Mouse (Mus musculus) liver, embryonic 14.5 days (tissue): ENCODE measurements around the gene Tex12. TPM values are rescaled to one million over a fixed set of nuclear protein-coding genes. Genes with fewer than 3 reads are reported as not detected.

Experiments
- ATAC-seq: fragments of 200-750 bp; cut with Nextera tagmentation; 2 replicates; pipeline ENCODE4 v1.8.0; 2017; ENCODE audit warnings: moderate number of reproducible peaks, mild to moderate bottlenecking, moderate library complexity; ENCODE audit not compliant: insufficient read depth
- DNase-seq, 3 experiments: peaks; one replicate each; pipeline ENCODE4 v3.0.0-alpha.2; 2012 to 2013; ENCODE audit warnings: low read depth in 3 of 3, low spot score in 3 of 3
- H3K27ac ChIP-seq: fragments of 300-500 bp; sonication (generic); 2 replicates; pipeline ENCODE4 v1.5.1; 2014; ENCODE audit warnings: moderate library complexity, mild to moderate bottlenecking, control low read depth, inconsistent platforms
- H3K27me3 ChIP-seq: fragments of 300-500 bp; sonication (generic); 2 replicates; pipeline ENCODE4 v1.6.1; 2014; ENCODE audit warnings: mild to moderate bottlenecking, low read length, moderate library complexity; ENCODE audit not compliant: control insufficient read depth, insufficient read depth
- H3K36me3 ChIP-seq: fragments of 300-500 bp; sonication (generic); replicated peaks from 2 replicates; pipeline ENCODE4 v1.6.1; 2014; ENCODE audit warnings: low read depth; ENCODE audit not compliant: control insufficient read depth, insufficient read depth
- H3K4me1 ChIP-seq, 2 experiments: fragments of 200-500 bp in 1 of 2; fragments of 300-500 bp in 1 of 2; sonication (generic) in 1 of 2; replicated peaks; 2 replicates each; pipeline ENCODE4 v1.6.1; 2012 to 2014; ENCODE audit warnings: antibody characterized with exemption in 1 of 2, inconsistent platforms in 1 of 2, low read length in 1 of 2; ENCODE audit not compliant: control insufficient read depth in 2 of 2, insufficient read depth in 2 of 2
- H3K4me2 ChIP-seq: fragments of 300-500 bp; sonication (generic); 2 replicates; pipeline ENCODE4 v1.6.1; 2014; ENCODE audit warnings: low read depth, mild to moderate bottlenecking, control low read depth, moderate library complexity
- H3K4me3 ChIP-seq, 2 experiments: fragments of 200-500 bp in 1 of 2; fragments of 300-500 bp in 1 of 2; sonication (generic) in 1 of 2; 2 replicates each; pipeline ENCODE4 v1.5.1; 2012 to 2014; ENCODE audit warnings: low read depth in 2 of 2, low read length in 2 of 2, mild to moderate bottlenecking in 2 of 2, control low read depth in 1 of 2, inconsistent platforms in 1 of 2, moderate library complexity in 1 of 2; ENCODE audit not compliant: insufficient read depth in 1 of 2
- H3K9ac ChIP-seq: fragments of 300-500 bp; sonication (generic); replicated peaks from 2 replicates; pipeline ENCODE4 v1.6.1; 2014; ENCODE audit warnings: mild to moderate bottlenecking, control low read depth, moderate library complexity
- H3K9me3 ChIP-seq: fragments of 300-500 bp; sonication (generic); 2 replicates; pipeline ENCODE4 v1.6.1; 2016; ENCODE audit warnings: low read length, mixed read lengths; ENCODE audit not compliant: control insufficient read depth
- CTCF ChIP-seq: IDR thresholded peaks from 2 replicates; pipeline ENCODE4 v1.5.1; 2016; ENCODE audit warnings: antibody characterized with exemption, low read depth, control low read depth
- EP300 ChIP-seq: IDR thresholded peaks from 2 replicates; pipeline ENCODE4 v1.6.1; 2016; ENCODE audit warnings: antibody characterized with exemption, low read depth
- WGBS: fragments of 180-500 bp; shearing (Covaris S2); extraction: QIAGEN DNeasy Blood & Tissue Kit; methylation state at CpG from one replicate; pipeline ENCODE4 v1.1.7; 2014; ENCODE audit not compliant: insufficient replicate concordance; 5-methylcytosine and 5-hydroxymethylcytosine counted together
- polyA plus RNA-seq, 2 experiments: library from polyadenylated mRNA; depleted of rRNA in 1 of 2; stranded (reverse) in 1 of 2; unstranded in 1 of 2; fragments of >200 nt; fragmentation: Nextera tagmentation in 1 of 2; extraction: Ambion mirVana in 1 of 2; gene quantifications; 2 replicates each; pipeline versions ENCODE4 v1.2.1 to v1.2.3; 2012 to 2014

Gene Tex12
- polyA plus RNA-seq, 2 experiments = not detected

DNA sequence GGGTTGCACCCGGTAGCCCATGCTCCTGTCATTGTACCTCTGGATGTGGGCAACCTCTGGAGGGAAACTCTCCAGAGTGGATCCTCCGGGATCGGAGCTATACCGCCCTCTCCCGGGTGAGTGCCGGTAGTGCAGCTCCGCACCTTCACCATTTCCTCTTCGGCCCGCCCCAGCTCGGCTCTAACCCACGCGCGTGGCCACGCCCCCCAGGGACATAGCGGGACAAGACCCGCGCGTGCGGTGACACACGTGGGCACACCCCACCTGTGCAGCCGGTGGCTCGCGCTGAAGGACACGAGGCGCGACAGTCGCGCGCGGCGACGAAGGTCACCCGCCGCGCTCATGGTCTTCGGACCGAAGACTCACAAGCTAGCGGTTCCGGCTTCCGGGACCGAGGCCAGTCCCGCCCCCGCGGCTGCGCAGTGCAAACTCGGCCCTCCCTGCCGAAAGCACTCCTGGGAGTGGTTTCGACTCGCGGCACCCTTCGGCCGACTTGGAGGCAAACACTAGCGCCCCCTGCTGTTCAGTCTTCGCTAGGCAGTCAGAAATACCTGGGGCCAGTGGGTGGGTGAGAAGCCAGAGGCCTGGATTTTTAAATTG is 32.7 kb downstream of the Tex12 start, which contains the start of gene Pts:
Gene Pts, minus strand, starts transcription at position 432 of the 600 bp plus-strand sequence.
- Histone ChIP-seq H3K4me2 (peak within 1 kb of the TSS; percentile 92), H3K9me3 (no peaks in the 10 kb centered on the region), H3K4me1 (peaks cover 0 to 11% of the 10 kb centered on the region in 2 experiments; a peak in 3 of 4 replicates), H3K4me3 (peak within 1 kb of the TSS; percentile 83 to 94), H3K9ac (peak within 1 kb of the TSS; percentile 85), H3K27ac (peak within 1 kb of the TSS; percentile 50; the same call in 1 of the 2 replicates), H3K27me3 (no peaks in the 10 kb centered on the region), H3K36me3 (no peaks in the 10 kb centered on the region)
- peak; percentile 99 for ATAC-seq
- DNase-seq = peak; percentile 87 to 95 (median 91)
- TF ChIP-seq CTCF (peak; percentile 92), EP300 (no peak)
- under 1% methylated on average over 54 of the region's 54 CpGs for WGBS

DNA sequence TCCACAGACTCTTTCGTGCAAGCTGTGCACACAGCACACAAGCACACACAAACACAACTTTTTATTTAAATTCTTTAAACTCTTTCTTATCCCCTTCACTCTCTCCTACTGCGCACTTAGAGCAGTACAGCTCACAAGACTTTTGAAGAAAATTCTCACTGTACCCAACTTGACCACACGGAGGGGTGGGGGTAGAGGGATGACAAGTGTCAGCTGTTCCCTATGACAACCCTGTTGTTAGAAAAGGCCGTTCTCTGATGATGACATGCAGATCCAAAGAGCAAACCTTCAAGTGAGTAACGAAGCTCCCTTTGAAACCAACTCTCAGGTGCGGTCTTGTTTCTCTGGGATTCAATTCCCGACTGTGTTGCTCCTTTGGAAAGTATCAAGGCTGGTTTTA is 33.3 kb downstream of the Tex12 start:
- 29% methylated on average over 7 of the region's 7 CpGs for WGBS
- H3K4me1 ChIP-seq = peaks cover 0 to 7% of the 10 kb centered on the region in 2 experiments; a peak in 3 of 4 replicates
- TF ChIP-seq EP300 (no peak), CTCF (no peak)
- DNase-seq (peak in 1 of 3 experiments; percentile 31), ATAC-seq (0 out of 2 replicates have a peak, but pooled peaks have one; percentile 5)
- peak overlapping the region; percentile 85 for H3K9ac ChIP-seq
- no peaks in the 10 kb centered on the region for H3K27me3 ChIP-seq
- no peaks in the 10 kb centered on the region for H3K36me3 ChIP-seq
- H3K4me2 ChIP-seq = peak overlapping the region; percentile 92
- H3K9me3 ChIP-seq = no peaks in the 10 kb centered on the region
- H3K27ac ChIP-seq = no peak overlapping the region
- H3K4me3 ChIP-seq = peak overlapping the region; percentile 83 to 94

GRCm38 (mm10) chr9:50525585-50525984 is 35.5 kb downstream of the Tex12 start:
- Histone ChIP-seq H3K4me3 (no peak overlapping the region), H3K27ac (no peak overlapping the region), H3K9me3 (no peaks in the 10 kb centered on the region), H3K36me3 (no peaks in the 10 kb centered on the region), H3K27me3 (no peaks in the 10 kb centered on the region), H3K9ac (no peak overlapping the region), H3K4me2 (no peak overlapping the region), H3K4me1 (peaks cover 0 to 7% of the 10 kb centered on the region in 2 experiments; a peak in 3 of 4 replicates)
- no peak for TF ChIP-seq EP300
- no peak for TF ChIP-seq CTCF
- no peak for ATAC-seq
- WGBS = 62% methylated on average over 5 of the region's 5 CpGs
- no peak for DNase-seq

- H3K4me2 ChIP-seq = no peak overlapping the region
- ATAC-seq = no peak
- H3K9ac ChIP-seq = no peak overlapping the region
- no peaks in the 10 kb centered on the region for H3K9me3 ChIP-seq
- no peak overlapping the region for H3K27ac ChIP-seq
- WGBS = 74% methylated on average over 5 of the region's 5 CpGs
- DNase-seq = no peak
- no peak overlapping the region for H3K4me3 ChIP-seq
- H3K27me3 ChIP-seq = no peaks in the 10 kb centered on the region
- no peaks in the 10 kb centered on the region for H3K36me3 ChIP-seq
- peaks cover 0 to 7% of the 10 kb centered on the region in 2 experiments; a peak in 3 of 4 replicates for H3K4me1 ChIP-seq
- TF ChIP-seq EP300 = no peak
- TF ChIP-seq CTCF = no peak
These were observed 36.2 kb downstream of the Tex12 start for GRCm38 (mm10) chr9:50524936-50525335.

GRCm38 (mm10) chr9:50522574-50522973 is 38.6 kb downstream of the Tex12 start:
- 64% methylated on average over 5 of the region's 5 CpGs for WGBS
- Histone ChIP-seq H3K4me2 (no peak overlapping the region), H3K36me3 (no peaks in the 10 kb centered on the region), H3K27ac (no peak overlapping the region), H3K9me3 (no peaks in the 10 kb centered on the region), H3K4me1 (peaks cover 0 to 3% of the 10 kb centered on the region in 2 experiments; a peak in 3 of 4 replicates), H3K9ac (no peak overlapping the region), H3K27me3 (no peaks in the 10 kb centered on the region), H3K4me3 (no peak overlapping the region)
- no peak for TF ChIP-seq EP300
- TF ChIP-seq CTCF = no peak
- no peak for DNase-seq
- ATAC-seq = no peak
